Mouse (Mus musculus): ENCODE results near the gene Rapgef2.
"Not testable (repeated sequence)": the region's sequence is repeated elsewhere in the genome, so short reads cannot be mapped to it uniquely, and the experiment has no call there.

Gene Rapgef2

GRCm38 (mm10) chr3:79196708-79197437 is 89.4 kb downstream of the Rapgef2 start:
- DNase-seq, result no peak

GRCm38 (mm10) chr3:79195280-79195679 is 91.0 kb downstream of the Rapgef2 start:
- no peak for DNase-seq

GRCm38 (mm10) chr3:79194111-79194793 is 92.1 kb downstream of the Rapgef2 start:
- no peak for DNase-seq

- DNase-seq, result no peak
Observed at GRCm38 (mm10) chr3:79193001-79193400, 93.3 kb downstream of the Rapgef2 start.

GRCm38 (mm10) chr3:79191981-79192380 is 94.3 kb downstream of the Rapgef2 start:
- no peak for DNase-seq

GRCm38 (mm10) chr3:79191471-79191870 is 94.8 kb downstream of the Rapgef2 start:
- no peak for DNase-seq

- no peak for DNase-seq
Observed at GRCm38 (mm10) chr3:79190377-79190776, 95.9 kb downstream of the Rapgef2 start.

- no peak for DNase-seq
Observed at GRCm38 (mm10) chr3:79187912-79188311, 98.4 kb downstream of the Rapgef2 start.

GRCm38 (mm10) chr3:79182290-79182689 is 104.0 kb downstream of the Rapgef2 start:
- no peak for DNase-seq

- no peak for DNase-seq
Observed at GRCm38 (mm10) chr3:79181248-79181991, 104.9 kb downstream of the Rapgef2 start.

- DNase-seq, result no peak
Observed at GRCm38 (mm10) chr3:79180086-79180485, 106.2 kb downstream of the Rapgef2 start.

- no peak for DNase-seq
Observed at GRCm38 (mm10) chr3:79179499-79180053, 106.7 kb downstream of the Rapgef2 start.

- no peak for DNase-seq
Observed at GRCm38 (mm10) chr3:79178708-79179107, 107.6 kb downstream of the Rapgef2 start.

GRCm38 (mm10) chr3:79178070-79178469 is 108.2 kb downstream of the Rapgef2 start:
- DNase-seq, result no peak

- DNase-seq, result no peak
Observed at GRCm38 (mm10) chr3:79177136-79177870, 109.0 kb downstream of the Rapgef2 start.

GRCm38 (mm10) chr3:79174168-79174567 is 112.1 kb downstream of the Rapgef2 start:
- no peak for DNase-seq

GRCm38 (mm10) chr3:79173291-79173690 is 113.0 kb downstream of the Rapgef2 start:
- no peak for DNase-seq

- not testable (repeated sequence) for DNase-seq
Observed at GRCm38 (mm10) chr3:79171146-79171545, 115.2 kb downstream of the Rapgef2 start.

GRCm38 (mm10) chr3:79168168-79168827 is 118.0 kb downstream of the Rapgef2 start:
- no peak for DNase-seq

- no peak for DNase-seq
Observed at GRCm38 (mm10) chr3:79167586-79167985, 118.7 kb downstream of the Rapgef2 start.

GRCm38 (mm10) chr3:79161834-79162401 is 124.4 kb downstream of the Rapgef2 start:
- no peak for DNase-seq

All from right cerebral cortex, postnatal 25 days (tissue).